Mouse (Mus musculus) cortical plate, adult 2 months (tissue): ENCODE measurements at regions not wholly inside any gene's neighbourhood (a gene's known extent, or its start where the extent isn't known, plus 50 kb on each side); places are given as distances from the start of the nearest gene placed in this dataset.

Experiments used
- H3K27ac ChIP-seq: fragments of 200-500 bp; 2 replicates; pipeline ENCODE4 v1.5.1; 2012; ENCODE audit warnings: low read length, control low read depth, inconsistent platforms; ENCODE audit not compliant: insufficient read depth
- H3K4me1 ChIP-seq: fragments of 200-500 bp; 2 replicates; pipeline ENCODE4 v1.6.1; 2011; ENCODE audit warnings: low read length; ENCODE audit not compliant: control insufficient read depth, insufficient read depth
- H3K4me3 ChIP-seq: fragments of 200-500 bp; 2 replicates; pipeline ENCODE4 v1.5.1; 2011; ENCODE audit warnings: mild to moderate bottlenecking, low read length, control low read depth; ENCODE audit not compliant: insufficient read depth
- CTCF ChIP-seq: fragments of 200-500 bp; IDR thresholded peaks from 2 replicates; pipeline ENCODE4 v1.5.1; 2011; ENCODE audit warnings: mild to moderate bottlenecking, control low read depth, low read length; ENCODE audit not compliant: insufficient read depth; ENCODE audit errors: extremely low read depth
- POLR2A ChIP-seq: fragments of 200-500 bp; IDR thresholded peaks from 2 replicates; pipeline ENCODE4 v1.6.1; 2011; ENCODE audit warnings: mild to moderate bottlenecking, low read length, control low read depth; ENCODE audit not compliant: insufficient read depth; ENCODE audit errors: extremely low read depth

DNA sequence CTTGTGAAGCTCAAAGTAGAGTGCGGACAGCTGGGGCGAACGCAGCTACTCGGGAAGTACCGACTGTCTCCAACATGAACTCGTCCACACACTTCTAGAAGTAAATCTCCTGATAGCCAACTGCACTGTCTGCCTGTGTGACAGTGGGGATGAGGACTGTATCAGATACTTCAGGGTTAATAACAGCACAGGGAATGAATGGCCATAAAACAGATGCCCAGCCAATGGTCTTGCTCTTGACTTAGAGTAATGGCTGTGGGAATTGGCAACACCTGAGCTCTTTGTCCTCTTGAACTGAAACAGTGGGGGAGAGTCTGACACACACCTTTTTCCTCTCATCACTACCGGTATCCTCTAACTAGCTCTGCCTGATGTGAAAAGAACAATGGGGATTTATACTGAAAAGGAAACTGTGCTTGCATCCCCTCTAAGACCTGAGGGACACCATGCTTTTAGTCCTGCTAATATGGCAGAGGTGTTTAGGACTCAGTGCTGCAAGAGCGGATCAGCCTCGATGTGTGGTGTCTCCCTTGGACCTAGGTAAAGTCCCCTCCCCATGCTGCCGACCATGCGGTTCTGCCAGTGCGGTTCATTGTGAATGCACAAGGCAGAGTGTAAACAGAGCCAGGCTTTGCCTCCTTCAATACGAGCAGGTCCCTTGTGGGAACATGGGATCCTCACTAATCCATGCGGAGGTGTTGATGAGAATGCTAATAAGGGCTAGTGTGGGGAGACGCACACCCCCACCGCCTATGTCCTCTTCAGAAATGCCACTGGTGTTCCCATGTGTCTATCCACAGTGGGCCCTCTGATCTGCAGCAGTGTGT lies 355.5 kb downstream of the Eipr1 start:
- Histone ChIP-seq H3K27ac (no peak overlapping the region), H3K4me3 (no peak overlapping the region), H3K4me1 (peaks cover 2% of the 10 kb centered on the region)
- no peak for TF ChIP-seq POLR2A
- no peak for TF ChIP-seq CTCF

GRCm38 (mm10) chr12:29107720-29108051 lies 356.1 kb downstream of the Eipr1 start:
- H3K4me1 ChIP-seq: peaks cover 2% of the 10 kb centered on the region
- TF ChIP-seq POLR2A (no peak), CTCF (no peak)
- no peak overlapping the region for H3K27ac ChIP-seq
- no peak overlapping the region for H3K4me3 ChIP-seq

DNA sequence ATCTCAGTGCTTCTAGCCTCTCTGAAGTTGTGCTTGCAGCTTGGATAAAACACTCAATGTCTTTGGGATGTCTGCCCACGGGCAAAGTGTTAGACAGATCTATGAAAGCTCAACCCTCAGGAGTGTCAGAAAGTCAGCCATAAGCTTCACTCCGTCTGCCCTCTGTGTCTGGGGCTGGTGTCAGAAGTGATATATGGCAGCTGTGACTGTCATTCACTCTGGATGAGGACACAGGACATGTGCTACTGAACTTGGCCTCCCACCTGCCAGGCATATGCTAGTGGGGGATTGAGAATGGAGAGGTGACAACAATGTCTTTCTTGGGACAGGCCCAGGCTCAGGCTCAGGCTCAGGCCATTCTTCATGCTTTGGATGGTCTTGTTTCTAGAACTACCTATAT lies 366.7 kb downstream of the Eipr1 start:
- no peaks in the 10 kb centered on the region for H3K4me1 ChIP-seq
- no peak overlapping the region for H3K27ac ChIP-seq
- no peak overlapping the region for H3K4me3 ChIP-seq
- TF ChIP-seq POLR2A (no peak), CTCF (no peak)

DNA sequence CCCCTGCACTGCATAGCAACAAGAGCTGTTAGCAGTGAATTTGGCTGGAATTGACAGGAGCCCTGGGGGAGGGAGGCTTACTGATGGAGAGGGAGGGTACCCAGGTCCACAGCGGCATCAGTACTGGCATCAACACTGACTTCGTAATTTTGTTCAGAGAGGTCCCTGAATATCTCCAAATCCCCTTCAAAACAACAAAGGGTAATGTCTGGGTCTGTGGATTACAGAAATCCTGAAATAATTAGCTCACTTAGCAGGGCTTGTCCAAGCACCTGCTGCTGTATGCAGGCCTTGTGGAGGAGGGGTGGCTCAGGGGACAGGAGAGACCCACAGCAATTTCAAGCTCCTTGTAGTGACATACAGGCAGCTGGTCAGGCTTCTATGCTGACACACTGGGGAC lies 369.6 kb downstream of the Eipr1 start:
- Histone ChIP-seq H3K4me3 (no peak overlapping the region), H3K4me1 (no peaks in the 10 kb centered on the region), H3K27ac (no peak overlapping the region)
- TF ChIP-seq CTCF (no peak), POLR2A (no peak)

DNA sequence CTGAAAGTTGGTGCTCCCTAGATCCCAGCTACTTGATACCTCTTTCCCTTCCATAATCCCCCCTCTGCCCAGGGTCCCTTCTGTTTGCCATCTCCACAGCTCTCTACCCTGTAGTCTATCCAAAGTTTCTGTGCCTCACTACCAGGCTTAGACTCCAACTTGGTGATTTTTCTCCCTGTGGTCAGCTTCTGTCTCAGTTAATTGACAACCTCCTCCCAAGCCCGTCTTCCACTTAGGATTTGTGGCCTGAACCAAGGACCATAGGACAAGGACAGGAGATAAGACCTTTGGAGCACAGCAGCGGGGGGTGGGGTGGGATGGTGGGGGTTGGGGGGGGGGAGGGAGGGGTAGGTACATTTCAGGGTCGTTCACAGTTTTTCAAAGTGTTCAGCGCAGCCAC lies 371.3 kb downstream of the Eipr1 start:
- Histone ChIP-seq H3K4me3 (no peak overlapping the region), H3K4me1 (no peaks in the 10 kb centered on the region), H3K27ac (no peak overlapping the region)
- no peak for TF ChIP-seq POLR2A
- no peak for TF ChIP-seq CTCF

DNA sequence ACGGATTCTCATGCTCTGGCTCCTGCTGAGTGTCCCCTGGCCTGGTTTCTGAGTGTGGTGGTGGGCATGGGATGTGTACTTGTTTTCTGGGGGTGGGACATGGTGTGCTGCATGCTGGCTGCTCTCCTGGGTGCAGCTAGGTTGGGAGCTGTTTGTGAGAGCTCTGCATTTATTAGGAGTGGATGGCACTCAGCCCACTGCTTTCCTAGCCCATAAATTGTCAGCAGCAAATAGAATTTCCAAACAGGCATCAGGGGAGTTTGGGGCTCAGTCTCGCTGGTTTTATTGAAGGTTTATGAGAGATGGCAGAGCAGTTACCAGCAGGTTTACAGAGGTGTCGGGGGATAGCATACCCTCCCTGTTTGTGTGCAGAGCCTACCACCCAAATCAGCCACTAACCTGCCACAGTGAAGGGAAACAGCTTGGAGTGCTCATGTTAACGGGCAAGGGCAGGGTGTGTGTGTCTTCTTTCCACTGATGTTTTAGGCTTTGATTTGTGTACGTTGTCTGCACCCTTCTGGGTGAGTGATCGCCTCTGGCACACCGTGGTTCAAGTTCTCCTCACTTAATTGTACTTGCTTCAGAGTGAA lies 372.6 kb downstream of the Eipr1 start:
- no peak for TF ChIP-seq POLR2A
- TF ChIP-seq CTCF: no peak
- no peak overlapping the region for H3K27ac ChIP-seq
- no peak overlapping the region for H3K4me3 ChIP-seq
- no peaks in the 10 kb centered on the region for H3K4me1 ChIP-seq

DNA sequence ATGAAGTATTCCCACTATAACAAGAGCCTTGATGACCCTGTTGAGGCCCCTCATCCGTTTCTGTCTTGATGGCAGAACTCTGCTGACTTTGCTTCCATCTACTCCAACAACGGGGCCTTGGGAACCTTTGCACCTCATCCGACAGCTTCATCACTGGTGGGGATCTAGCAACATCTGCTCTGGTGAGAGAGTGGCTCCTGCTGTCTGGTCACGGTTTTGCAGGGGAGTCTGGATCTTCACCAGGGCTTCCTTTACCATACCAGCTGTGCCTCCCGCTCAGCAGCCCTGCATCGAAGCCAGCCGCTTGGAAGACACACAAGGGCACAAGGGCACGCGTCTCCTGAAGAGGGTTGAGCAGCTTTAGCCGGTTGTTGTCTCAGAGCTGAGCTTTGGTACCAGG lies 377.2 kb downstream of the Eipr1 start:
- Histone ChIP-seq H3K4me1 (peaks cover 3% of the 10 kb centered on the region; the same call in 1 of the 2 replicates), H3K27ac (no peak overlapping the region), H3K4me3 (no peak overlapping the region)
- TF ChIP-seq POLR2A: no peak
- TF ChIP-seq CTCF: peak; percentile 61

- Histone ChIP-seq H3K4me3 (no peak overlapping the region), H3K4me1 (peaks cover 3% of the 10 kb centered on the region; the same call in 1 of the 2 replicates), H3K27ac (no peak overlapping the region)
- TF ChIP-seq CTCF (no peak), POLR2A (no peak)
Measured at GRCm38 (mm10) chr12:29129331-29129730, 377.7 kb downstream of the Eipr1 start.

GRCm38 (mm10) chr12:29134326-29134725 lies 382.7 kb downstream of the Eipr1 start:
- Histone ChIP-seq H3K4me1 (peaks cover 12% of the 10 kb centered on the region), H3K27ac (no peak overlapping the region), H3K4me3 (no peak overlapping the region)
- TF ChIP-seq POLR2A (no peak), CTCF (no peak)

DNA sequence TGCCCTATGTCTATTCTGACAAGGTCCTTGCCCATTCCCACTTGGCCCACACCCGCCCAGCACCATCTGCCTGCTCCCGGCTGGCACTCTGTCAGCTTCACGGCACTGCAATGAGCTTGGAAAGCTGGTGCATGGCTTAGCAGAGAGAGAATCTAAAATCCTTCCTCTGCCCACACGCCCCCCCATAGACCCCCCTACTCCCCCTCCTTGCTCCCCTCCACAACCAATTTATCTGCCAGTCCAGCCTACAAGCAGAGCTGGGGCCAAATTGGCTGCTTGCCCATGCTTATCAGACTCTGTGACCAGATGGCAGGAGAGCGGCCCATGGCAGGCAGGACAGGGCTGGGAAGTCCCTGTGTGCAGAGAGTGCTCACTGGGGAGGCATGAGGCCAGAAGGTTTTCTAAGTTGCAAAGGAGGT lies 385.3 kb downstream of the Eipr1 start:
- H3K4me1 ChIP-seq: peaks cover 18% of the 10 kb centered on the region
- TF ChIP-seq CTCF: no peak
- no peak for TF ChIP-seq POLR2A

More for the DNA sequence above, 385.3 kb downstream of the Eipr1 start:
- Histone ChIP-seq H3K4me3 (no peak overlapping the region), H3K27ac (0 out of 2 replicates have a peak overlapping the region, but pooled peaks have one; percentile 40)
